Mouse (Mus musculus): Measurements from ENCODE around the gene Zfp618. TPM values are rescaled to one million over a fixed set of nuclear protein-coding genes. Genes with fewer than 3 reads are reported as not detected.
A peak's percentile ranks its signal among the peaks of the same experiment; 100 is the strongest.

Zfp618 gene
- total RNA-seq (2021), result 1 to 10 TPM; 3.6 to 6.1 TPM
- long read RNA-seq, experiment 1, partial matches to known transcripts, result 0 of 1 reads
- long read RNA-seq, experiment 1, other reads (novel, unspliced or antisense), result 1 of 1 reads
- long read RNA-seq, experiment 2, partial matches to known transcripts, result 0 of 3 reads
- long read RNA-seq, experiment 2, other reads (novel, unspliced or antisense), result 3 of 3 reads

- peak; percentile 70 for TF ChIP-seq CTCF (conservative IDR thresholded peaks at IDR 0.05)
Measured at GRCm38 (mm10) chr4:62965497-62966302, at the start of gene Zfp618. Gene Zfp618 (plus strand): TSS chr4:62965573.

DNA sequence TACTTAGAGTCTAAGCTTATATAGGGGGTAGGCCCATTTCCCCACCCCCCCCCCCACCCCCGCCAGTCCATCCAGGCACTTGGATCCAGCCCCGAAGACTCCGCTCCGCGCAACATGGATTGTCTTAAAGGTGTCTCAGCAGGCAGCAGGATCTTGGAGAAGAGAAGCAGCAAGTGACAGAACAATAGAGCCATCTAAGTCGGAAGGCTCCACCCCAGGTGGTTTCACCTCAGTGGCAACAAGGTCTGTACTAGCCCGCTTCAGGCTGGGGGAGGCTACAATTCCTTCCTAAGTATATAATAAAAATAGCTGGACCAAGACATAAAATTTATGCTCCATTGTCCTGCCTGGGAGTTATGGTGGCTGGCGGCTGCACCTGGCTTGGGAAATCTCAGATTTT lies 48.3 kb upstream of the Zfp618 start:
- no peak for TF ChIP-seq CTCF (conservative IDR thresholded peaks at IDR 0.05)
- Histone ChIP-seq H3K4me3 (no peak overlapping the region), H3K27ac (no peak overlapping the region)
- no peak for DNase-seq (ENCODE audit: low spot score in 2 of 2)

More at GRCm38 (mm10) chr4:62965497-62966302, at the start of gene Zfp618:
- DNase-seq (ENCODE audit: low spot score in 2 of 2), result no peak
- no peak within 1 kb of the TSS for H3K27ac ChIP-seq
- H3K4me3 ChIP-seq, result peak within 1 kb of the TSS; percentile 60

DNA sequence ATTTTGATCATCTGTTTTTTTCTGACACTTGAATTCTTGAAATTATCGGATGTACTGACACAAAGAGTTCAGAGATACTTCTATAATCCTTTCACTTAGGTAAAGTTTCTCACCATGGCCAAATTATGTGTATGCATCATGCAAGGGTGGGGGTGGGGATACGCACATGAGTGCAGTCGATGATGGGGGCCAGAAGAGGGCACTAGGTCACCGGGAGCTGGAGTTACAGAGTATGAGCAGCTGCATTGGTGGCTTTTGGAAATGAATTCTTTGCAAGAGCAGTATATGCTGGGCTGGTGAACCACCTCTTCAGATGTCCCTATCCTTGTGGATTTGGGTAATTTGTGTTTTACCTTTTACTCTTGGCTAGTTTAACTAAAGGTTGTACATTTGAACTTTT lies 31.6 kb upstream of the Zfp618 start:
- no peak for DNase-seq (ENCODE audit: low spot score in 2 of 2)
- H3K27ac ChIP-seq, result no peak overlapping the region
- TF ChIP-seq CTCF (conservative IDR thresholded peaks at IDR 0.05), result peak; percentile 31
- H3K4me3 ChIP-seq, result no peak overlapping the region

- Histone ChIP-seq H3K4me3 (no peak overlapping the region), H3K27ac (no peak overlapping the region)
- TF ChIP-seq CTCF (conservative IDR thresholded peaks at IDR 0.05), result no peak
- no peak for DNase-seq (ENCODE audit: low spot score in 2 of 2)
Measured at GRCm38 (mm10) chr4:62935589-62936218, 29.7 kb upstream of the Zfp618 start.

GRCm38 (mm10) chr4:62941961-62942892 lies 23.1 kb upstream of the Zfp618 start:
- no peak overlapping the region for H3K27ac ChIP-seq
- no peak for DNase-seq (ENCODE audit: low spot score in 2 of 2)
- no peak overlapping the region for H3K4me3 ChIP-seq
- TF ChIP-seq CTCF (conservative IDR thresholded peaks at IDR 0.05), result no peak

DNA sequence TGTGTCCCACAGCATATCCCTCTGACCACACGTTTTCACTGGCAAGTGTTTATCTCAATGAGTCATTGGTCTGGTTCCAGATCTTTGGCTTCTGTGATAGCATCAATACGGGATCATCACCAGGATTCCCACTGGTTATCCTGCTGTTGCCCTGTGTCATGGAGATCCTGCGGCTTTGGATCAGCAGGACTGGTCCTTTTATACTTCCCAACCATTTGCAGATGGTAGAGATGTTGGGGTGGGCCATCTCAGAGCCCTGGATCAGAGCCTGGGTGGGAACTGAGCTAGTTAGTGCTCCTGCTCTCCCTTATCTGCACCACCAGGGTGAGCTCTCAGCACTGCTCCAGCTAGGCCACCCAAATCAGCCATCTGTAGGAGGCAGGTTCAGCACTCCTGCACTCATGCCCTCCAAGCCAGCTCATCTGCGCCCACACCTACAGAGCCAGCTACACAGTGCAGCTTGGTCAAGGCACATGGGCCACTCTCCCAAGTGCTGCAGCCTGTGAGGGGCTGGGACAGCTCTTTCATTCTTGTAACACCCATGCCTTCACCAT lies 21.0 kb upstream of the Zfp618 start:
- no peak for DNase-seq (ENCODE audit: low spot score in 2 of 2)
- TF ChIP-seq CTCF (conservative IDR thresholded peaks at IDR 0.05), result peak; percentile 61
- Histone ChIP-seq H3K27ac (no peak overlapping the region), H3K4me3 (no peak overlapping the region)

DNA sequence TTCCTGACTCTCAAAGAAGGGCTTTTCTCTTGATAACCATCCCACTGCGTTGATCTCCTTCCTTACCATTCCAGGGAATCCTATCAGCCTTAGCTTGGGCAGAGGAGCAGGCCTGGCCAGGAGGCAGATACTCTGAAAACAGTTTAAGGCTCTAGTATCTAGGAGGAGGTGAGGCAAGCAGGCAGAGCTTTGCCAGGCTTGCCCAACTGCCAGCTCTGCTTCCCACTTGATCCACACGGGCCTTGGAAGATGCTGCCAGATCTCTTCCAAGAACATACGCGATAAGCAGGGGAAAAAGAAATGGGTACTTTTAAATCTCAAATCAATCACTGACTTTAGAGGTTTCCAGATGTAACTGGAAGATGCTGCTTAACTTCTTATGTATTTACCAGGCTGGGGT lies 1.6 kb upstream of the Zfp618 start:
- no peak overlapping the region for H3K4me3 ChIP-seq
- TF ChIP-seq CTCF (conservative IDR thresholded peaks at IDR 0.05), result no peak
- no peak for DNase-seq (ENCODE audit: low spot score in 2 of 2)
- no peak overlapping the region for H3K27ac ChIP-seq

- DNase-seq (ENCODE audit: low spot score in 2 of 2), result no peak
- peak overlapping the region; percentile 37; the same call in 1 of the 2 replicates for H3K4me3 ChIP-seq
- no peak for TF ChIP-seq CTCF (conservative IDR thresholded peaks at IDR 0.05)
- no peak overlapping the region for H3K27ac ChIP-seq
Measured at GRCm38 (mm10) chr4:62964844-62965496, 403 bp upstream of the Zfp618 start.

DNA sequence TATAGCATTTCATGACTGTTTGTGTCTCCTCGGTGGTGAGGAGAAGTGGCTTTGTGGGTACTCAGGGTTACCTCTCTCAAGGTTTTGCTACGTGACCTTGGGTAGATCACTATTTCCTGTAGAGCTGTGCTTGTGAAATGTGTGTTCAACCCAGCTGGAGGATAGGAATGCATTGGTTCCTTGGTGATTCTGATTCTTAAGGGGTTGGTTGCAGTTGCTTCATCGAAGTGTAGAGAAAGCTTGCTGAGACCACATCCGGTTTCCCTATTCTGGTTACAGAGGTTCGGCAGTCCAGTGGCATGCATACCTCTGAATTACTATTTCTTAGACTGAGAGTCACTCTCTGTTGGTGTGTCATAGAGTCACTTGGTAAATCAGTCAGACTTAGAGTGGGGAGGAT lies 4.2 kb downstream of the Zfp618 start:
- Histone ChIP-seq H3K27ac (no peak overlapping the region), H3K4me3 (no peak overlapping the region)
- no peak for TF ChIP-seq CTCF (conservative IDR thresholded peaks at IDR 0.05)
- DNase-seq (ENCODE audit: low spot score in 2 of 2), result no peak

- no peak overlapping the region for H3K27ac ChIP-seq
- TF ChIP-seq CTCF (conservative IDR thresholded peaks at IDR 0.05), result no peak
- no peak for DNase-seq (ENCODE audit: low spot score in 2 of 2)
- H3K4me3 ChIP-seq, result no peak overlapping the region
Measured at GRCm38 (mm10) chr4:62971991-62972390, 6.6 kb downstream of the Zfp618 start.

- H3K27ac ChIP-seq, result no peak overlapping the region
- DNase-seq (ENCODE audit: low spot score in 2 of 2), result no peak
- H3K4me3 ChIP-seq, result no peak overlapping the region
- no peak for TF ChIP-seq CTCF (conservative IDR thresholded peaks at IDR 0.05)
Measured at GRCm38 (mm10) chr4:62973086-62973485, 7.7 kb downstream of the Zfp618 start.

GRCm38 (mm10) chr4:62974901-62975300 lies 9.5 kb downstream of the Zfp618 start:
- no peak overlapping the region for H3K4me3 ChIP-seq
- no peak overlapping the region for H3K27ac ChIP-seq
- no peak for TF ChIP-seq CTCF (conservative IDR thresholded peaks at IDR 0.05)

More at GRCm38 (mm10) chr4:62974901-62975300, 9.5 kb downstream of the Zfp618 start:
- DNase-seq (ENCODE audit: low spot score in 2 of 2), result no peak

Data from layer of hippocampus, adult 2 months (tissue).